Mouse (Mus musculus) lung, postnatal 0 days (tissue): ENCODE results near the gene Abca1. TPM values are rescaled to one million over a fixed set of nuclear protein-coding genes. Genes with fewer than 3 reads are reported as not detected.
A peak's percentile ranks its signal among the peaks of the same experiment; 100 is the strongest.

Source experiments
- ATAC-seq: fragments of 200-750 bp; cut with Nextera tagmentation; 2 replicates; pipeline ENCODE4 v1.8.0; 2017; ENCODE audit warnings: moderate library complexity
- DNase-seq: peaks from one replicate; pipeline ENCODE4 v3.0.0-alpha.2; 2016; ENCODE audit warnings: low spot score
- H3K27ac ChIP-seq: fragments of 300-500 bp; sonication (generic); 2 replicates; pipeline ENCODE4 v1.5.1; 2014; ENCODE audit warnings: antibody characterized with exemption, mild to moderate bottlenecking, low read length, mixed read lengths
- H3K27me3 ChIP-seq: fragments of 300-500 bp; sonication (generic); replicated peaks from 2 replicates; pipeline ENCODE4 v1.6.1; 2014; ENCODE audit warnings: low read length, mixed read lengths; ENCODE audit not compliant: insufficient read depth
- H3K36me3 ChIP-seq: fragments of 300-500 bp; sonication (generic); 2 replicates; pipeline ENCODE4 v1.6.1; 2014; ENCODE audit warnings: low read length, mixed read lengths; ENCODE audit not compliant: insufficient read depth
- H3K4me1 ChIP-seq: fragments of 300-500 bp; sonication (generic); 2 replicates; pipeline ENCODE4 v1.6.1; 2014; ENCODE audit warnings: antibody characterized with exemption, low read depth, low read length, mixed read lengths; ENCODE audit not compliant: insufficient read depth
- H3K4me2 ChIP-seq: fragments of 300-500 bp; sonication (generic); replicated peaks from 2 replicates; pipeline ENCODE4 v1.6.1; 2014; ENCODE audit warnings: low read depth, mild to moderate bottlenecking, low read length, moderate library complexity, mixed read lengths
- H3K4me3 ChIP-seq: fragments of 300-500 bp; sonication (generic); 2 replicates; pipeline ENCODE4 v1.5.1; 2014; ENCODE audit warnings: low read depth, low read length
- H3K9ac ChIP-seq: fragments of 300-500 bp; sonication (generic); replicated peaks from 2 replicates; pipeline ENCODE4 v1.6.1; 2014; ENCODE audit warnings: low read depth, mild to moderate bottlenecking
- H3K9me3 ChIP-seq: fragments of 300-500 bp; sonication (generic); 2 replicates; pipeline ENCODE4 v1.6.1; 2016; ENCODE audit warnings: low read length, mixed read lengths
- CTCF ChIP-seq: IDR thresholded peaks from 2 replicates; pipeline ENCODE4 v1.5.1; 2016; ENCODE audit warnings: antibody characterized with exemption, mild to moderate bottlenecking
- EP300 ChIP-seq: IDR thresholded peaks from 2 replicates; pipeline ENCODE4 v1.6.1; 2016; ENCODE audit warnings: antibody characterized with exemption, mild to moderate bottlenecking, control low read depth
- WGBS: fragments of 180-500 bp; shearing (Covaris S2); extraction: QIAGEN DNeasy Blood & Tissue Kit; methylation state at CpG from one replicate; pipeline ENCODE4 v1.1.7; 2014; 5-methylcytosine and 5-hydroxymethylcytosine counted together
- polyA plus RNA-seq: library from polyadenylated mRNA; unstranded; fragments of >200 nt; fragmentation: Nextera tagmentation; extraction: Ambion mirVana; gene quantifications from 2 replicates; pipeline ENCODE4 v1.2.1, GENCODE M21; 2015

Abca1 gene
- polyA plus RNA-seq, 1 experiment from 2014 or later: 3.7 TPM

DNA sequence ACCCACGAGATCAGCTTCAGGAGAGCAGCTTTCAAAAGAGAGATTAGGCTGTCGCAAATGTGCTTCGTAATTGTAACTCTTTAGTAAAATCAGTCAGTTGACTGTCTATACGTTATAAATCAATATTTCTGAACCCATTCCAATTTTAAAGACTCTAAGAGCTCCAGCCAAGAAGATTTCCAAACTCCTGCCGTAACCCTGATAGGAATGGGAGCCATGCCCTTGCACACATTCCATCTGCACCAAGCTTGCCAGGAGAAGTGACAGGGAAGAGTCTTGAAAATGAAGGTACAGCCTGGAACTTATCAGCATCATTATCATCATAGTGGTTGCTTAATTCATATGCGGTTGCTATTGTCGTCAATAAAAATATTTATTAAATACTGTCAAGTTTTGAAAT is 15.2 kb upstream of the Abca1 start:
- H3K9ac ChIP-seq: no peak overlapping the region
- DNase-seq (peak; percentile 60), ATAC-seq (peak; percentile 40; the same call in 1 of the 2 replicates)
- no peaks in the 10 kb centered on the region for H3K9me3 ChIP-seq
- TF ChIP-seq EP300 (no peak), CTCF (no peak)
- H3K27me3 ChIP-seq: no peaks in the 10 kb centered on the region
- H3K4me2 ChIP-seq: no peak overlapping the region
- H3K27ac ChIP-seq: no peak overlapping the region
- no peaks in the 10 kb centered on the region for H3K36me3 ChIP-seq
- WGBS: 56% methylated on average over 7 of the region's 7 CpGs
- H3K4me1 ChIP-seq: no peaks in the 10 kb centered on the region; the same call in 1 of the 2 replicates
- no peak overlapping the region for H3K4me3 ChIP-seq

DNA sequence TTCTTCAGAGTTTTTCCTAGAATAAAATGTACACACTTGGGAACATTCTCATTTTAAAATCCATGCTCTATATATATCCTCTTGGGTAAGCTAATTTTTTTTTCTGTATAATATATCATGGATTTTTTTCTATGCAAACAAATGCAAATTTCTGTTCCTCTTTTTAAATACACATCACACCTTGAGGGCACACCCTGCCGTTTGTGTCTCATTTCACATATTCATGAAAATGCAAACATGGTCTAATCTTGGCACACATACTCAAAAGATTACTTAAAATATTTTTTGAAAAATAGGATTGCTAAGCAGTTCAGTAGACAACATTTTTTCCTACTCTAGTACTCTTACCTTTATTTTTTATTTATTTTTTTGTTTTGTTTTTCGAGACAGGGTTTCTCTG is 10.7 kb upstream of the Abca1 start:
- H3K9me3 ChIP-seq: no peaks in the 10 kb centered on the region
- no peak overlapping the region for H3K4me2 ChIP-seq
- no peak overlapping the region for H3K9ac ChIP-seq
- H3K36me3 ChIP-seq: no peaks in the 10 kb centered on the region
- no peak for TF ChIP-seq EP300
- no peak for TF ChIP-seq CTCF
- no peak overlapping the region for H3K27ac ChIP-seq
- 63% methylated on average over 2 of the region's 2 CpGs for WGBS
- H3K4me3 ChIP-seq: no peak overlapping the region
- no peaks in the 10 kb centered on the region for H3K27me3 ChIP-seq
- no peak for DNase-seq
- ATAC-seq: no peak
- no peaks in the 10 kb centered on the region for H3K4me1 ChIP-seq

DNA sequence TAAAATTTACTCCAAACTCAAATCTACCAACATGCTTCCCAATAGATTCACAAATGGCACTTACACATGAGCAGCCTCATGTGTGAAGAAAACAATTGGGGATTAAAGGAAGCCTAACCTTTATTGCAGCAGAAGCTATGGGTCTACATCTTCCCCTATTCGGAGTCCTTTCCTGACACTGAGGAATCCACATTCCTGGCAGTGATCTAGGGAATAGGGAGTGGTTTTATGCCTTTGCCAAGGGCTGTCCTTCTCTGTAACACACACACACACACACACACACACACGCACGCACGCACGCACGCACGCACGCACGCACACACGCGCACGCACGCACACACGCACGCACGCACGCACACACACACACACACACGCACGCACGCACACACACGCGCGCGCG is 5.5 kb upstream of the Abca1 start:
- no peak for ATAC-seq
- WGBS: 88% methylated on average over 5 of the region's 25 CpGs
- H3K9ac ChIP-seq: no peak overlapping the region
- H3K36me3 ChIP-seq: no peaks in the 10 kb centered on the region
- no peaks in the 10 kb centered on the region; the same call in 1 of the 2 replicates for H3K4me1 ChIP-seq
- no peak overlapping the region for H3K4me2 ChIP-seq
- H3K9me3 ChIP-seq: no peaks in the 10 kb centered on the region
- TF ChIP-seq EP300 (no peak), CTCF (no peak)
- H3K27me3 ChIP-seq: no peaks in the 10 kb centered on the region
- H3K4me3 ChIP-seq: no peak overlapping the region
- H3K27ac ChIP-seq: no peak overlapping the region
- no peak for DNase-seq

DNA sequence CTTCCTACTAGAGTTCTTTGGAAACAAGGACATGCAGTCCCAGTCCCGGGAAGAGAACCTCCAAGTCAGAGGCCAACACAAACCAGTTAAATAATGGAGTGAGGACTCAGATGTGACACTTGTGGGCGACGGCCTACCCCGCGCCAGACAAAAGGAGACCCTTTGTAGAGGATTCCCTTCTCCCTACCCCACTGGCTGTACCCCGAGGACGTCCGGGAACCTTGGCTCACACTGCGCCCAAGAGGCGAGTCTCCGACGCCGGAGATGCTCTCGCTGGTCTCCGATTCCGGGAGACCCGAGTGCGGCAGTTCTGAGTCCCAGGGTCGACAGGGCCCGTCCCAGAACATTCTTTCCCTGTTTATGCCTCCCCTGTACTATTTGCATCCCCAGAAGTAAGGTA is 519 bp downstream of the Abca1 start:
- Histone ChIP-seq H3K36me3 (no peaks in the 10 kb centered on the region), H3K4me2 (peak overlapping the region; percentile 65), H3K9me3 (no peaks in the 10 kb centered on the region), H3K9ac (peak overlapping the region; percentile 58), H3K4me1 (peaks cover 4% of the 10 kb centered on the region), H3K27me3 (no peaks in the 10 kb centered on the region), H3K27ac (peak overlapping the region; percentile 84), H3K4me3 (peak overlapping the region; percentile 70)
- TF ChIP-seq CTCF (no peak), EP300 (no peak)
- WGBS: under 1% methylated on average over 20 of the region's 20 CpGs
- peak; percentile 14; the same call in 1 of the 2 replicates for ATAC-seq
- DNase-seq: peak; percentile 31

DNA sequence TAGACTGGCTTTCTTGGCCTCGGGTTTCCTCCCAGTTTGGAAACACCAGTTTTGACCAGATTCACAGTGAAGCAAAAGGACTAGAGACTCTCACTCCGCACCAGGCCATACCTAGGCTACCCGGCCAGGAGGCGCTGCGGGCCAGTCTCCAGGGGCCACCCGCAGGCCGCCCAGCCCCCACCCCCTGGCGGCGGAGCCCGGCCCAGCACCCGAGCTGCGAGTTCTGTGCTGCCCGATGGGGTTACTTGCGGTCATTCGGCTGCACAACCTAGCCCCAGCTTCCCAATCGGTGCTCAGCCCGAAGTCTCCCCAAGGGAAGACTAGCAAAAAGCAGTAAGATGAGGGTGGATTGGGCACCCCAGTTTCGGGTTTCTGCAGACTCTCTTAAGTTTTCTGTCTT is 1.1 kb downstream of the Abca1 start:
- no peaks in the 10 kb centered on the region for H3K9me3 ChIP-seq
- H3K4me3 ChIP-seq: peak overlapping the region; percentile 70
- ATAC-seq (peak; percentile 86), DNase-seq (peak; percentile 88)
- H3K9ac ChIP-seq: peak overlapping the region; percentile 58
- no peaks in the 10 kb centered on the region for H3K27me3 ChIP-seq
- peak overlapping the region; percentile 65 for H3K4me2 ChIP-seq
- under 1% methylated on average over 18 of the region's 18 CpGs for WGBS
- peak overlapping the region; percentile 84 for H3K27ac ChIP-seq
- H3K36me3 ChIP-seq: no peaks in the 10 kb centered on the region
- H3K4me1 ChIP-seq: peaks cover 4% of the 10 kb centered on the region
- peak; percentile 98 for TF ChIP-seq CTCF
- TF ChIP-seq EP300: no peak

DNA sequence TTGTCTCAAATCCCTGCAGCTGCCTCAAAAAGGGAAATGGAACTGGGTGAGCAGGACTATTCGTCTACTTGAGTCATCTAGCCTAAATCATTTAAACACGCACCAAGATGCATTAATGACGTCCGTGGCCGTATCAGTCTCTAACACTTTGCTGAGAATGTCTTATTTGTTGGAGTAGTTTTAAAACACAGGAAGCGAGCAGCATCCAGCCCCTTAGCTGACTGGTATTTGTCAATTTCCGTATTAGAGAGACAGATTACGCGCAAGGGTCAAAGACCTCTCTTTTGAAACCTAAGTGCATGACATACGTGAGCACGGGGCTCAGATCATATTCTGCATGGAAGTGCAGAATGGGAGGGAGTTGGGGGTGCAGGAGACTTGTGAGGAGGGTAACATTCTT is 4.2 kb downstream of the Abca1 start:
- no peak for ATAC-seq
- no peak overlapping the region for H3K4me3 ChIP-seq
- H3K4me1 ChIP-seq: peaks cover 9% of the 10 kb centered on the region
- 50% methylated on average over 11 of the region's 11 CpGs for WGBS
- no peaks in the 10 kb centered on the region for H3K27me3 ChIP-seq
- no peak overlapping the region for H3K4me2 ChIP-seq
- peak; percentile 31 for DNase-seq
- H3K27ac ChIP-seq: no peak overlapping the region
- no peak overlapping the region for H3K9ac ChIP-seq
- no peak for TF ChIP-seq CTCF
- peak; percentile 58 for TF ChIP-seq EP300
- H3K9me3 ChIP-seq: no peaks in the 10 kb centered on the region
- H3K36me3 ChIP-seq: no peaks in the 10 kb centered on the region

DNA sequence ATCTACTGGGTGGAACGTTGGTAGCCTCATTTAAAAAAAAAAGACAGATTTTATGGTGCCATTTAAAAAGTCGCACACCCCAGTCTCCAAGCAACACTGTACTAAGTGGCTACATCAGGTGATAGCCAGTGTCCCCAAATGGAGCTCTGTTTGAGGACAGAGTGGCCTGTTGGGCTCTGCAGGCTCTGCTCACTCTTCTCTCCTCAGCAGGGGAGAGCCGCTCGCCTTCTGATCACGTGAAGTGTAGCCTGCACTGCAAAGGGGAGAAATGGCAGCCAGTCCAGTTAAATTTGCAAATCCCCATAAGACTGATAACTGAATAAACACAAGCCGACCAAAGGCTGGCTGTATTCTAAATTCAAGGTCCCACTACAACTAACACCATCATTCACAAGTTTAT is 6.0 kb downstream of the Abca1 start:
- Histone ChIP-seq H3K27ac (no peak overlapping the region), H3K9me3 (no peaks in the 10 kb centered on the region), H3K4me3 (no peak overlapping the region), H3K4me2 (no peak overlapping the region), H3K27me3 (no peaks in the 10 kb centered on the region), H3K9ac (no peak overlapping the region), H3K4me1 (peaks cover 9% of the 10 kb centered on the region), H3K36me3 (no peaks in the 10 kb centered on the region)
- 46% methylated on average over 6 of the region's 6 CpGs for WGBS
- ATAC-seq (no peak), DNase-seq (no peak)
- TF ChIP-seq EP300 (no peak), CTCF (no peak)
